Mouse (Mus musculus): ENCODE results near the gene Pofut2. TPM values are rescaled to one million over a fixed set of nuclear protein-coding genes. Genes with fewer than 3 reads are reported as not detected.
A peak's percentile ranks its signal among the peaks of the same experiment; 100 is the strongest.

Pofut2 gene
- polyA plus RNA-seq, 2 experiments: 14.7 to 17.6 TPM

DNA sequence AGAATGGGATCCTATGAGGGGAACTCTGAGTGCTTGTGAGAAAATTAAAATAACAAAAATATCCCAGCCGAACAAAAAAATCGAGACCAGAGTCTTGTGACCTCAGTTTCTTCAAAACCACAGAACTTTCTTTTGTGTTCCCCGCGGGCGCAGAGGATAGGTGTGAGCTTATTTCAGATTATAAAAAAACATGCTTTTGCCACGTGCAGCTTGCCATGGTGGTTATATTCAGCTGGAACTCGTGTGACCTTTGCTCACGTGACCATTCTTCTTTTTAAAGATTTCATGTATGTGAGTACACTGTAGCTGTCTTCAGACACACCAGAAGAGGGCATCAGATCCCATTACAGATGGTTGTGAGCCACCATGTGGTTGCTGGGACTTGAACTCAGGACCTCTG is 30.5 kb downstream of the Pofut2 start:
- no peaks in the 10 kb centered on the region for H3K27me3 ChIP-seq (ENCODE audit: control insufficient read depth, insufficient read depth, low read length)
- H3K4me2 ChIP-seq (ENCODE audit: low read depth): no peak overlapping the region
- no peak overlapping the region for H3K4me3 ChIP-seq (ENCODE audit: insufficient read depth in 1 of 2, low read depth in 2 of 2, low read length in 2 of 2)
- no peak for TF ChIP-seq EP300 (IDR thresholded peaks at IDR 0.05; ENCODE audit: low read depth)
- TF ChIP-seq CTCF (IDR thresholded peaks at IDR 0.05; ENCODE audit: low read depth): no peak
- no peak for DNase-seq (ENCODE audit: low read depth in 3 of 3, low spot score in 3 of 3)
- H3K9me3 ChIP-seq (ENCODE audit: control insufficient read depth, low read length): no peaks in the 10 kb centered on the region
- WGBS (ENCODE audit: insufficient replicate concordance): 67% methylated on average over 8 of the region's 8 CpGs
- H3K36me3 ChIP-seq (replicated peaks; ENCODE audit: control insufficient read depth, insufficient read depth, low read depth): no peaks in the 10 kb centered on the region
- no peak for ATAC-seq (ENCODE audit: insufficient read depth)
- no peak overlapping the region for H3K27ac ChIP-seq
- H3K4me1 ChIP-seq (replicated peaks; ENCODE audit: control insufficient read depth in 2 of 2, insufficient read depth in 2 of 2, low read length in 1 of 2): no peaks in the 10 kb centered on the region
- H3K9ac ChIP-seq (replicated peaks): no peak overlapping the region

- H3K4me2 ChIP-seq (ENCODE audit: low read depth): no peak overlapping the region
- no peaks in the 10 kb centered on the region for H3K9me3 ChIP-seq (ENCODE audit: control insufficient read depth, low read length)
- no peak overlapping the region for H3K27ac ChIP-seq
- no peaks in the 10 kb centered on the region for H3K27me3 ChIP-seq (ENCODE audit: control insufficient read depth, insufficient read depth, low read length)
- 62% methylated on average over 17 of the region's 17 CpGs for WGBS (ENCODE audit: insufficient replicate concordance)
- no peak overlapping the region for H3K9ac ChIP-seq (replicated peaks)
- ATAC-seq (ENCODE audit: insufficient read depth) (no peak), DNase-seq (ENCODE audit: low read depth in 3 of 3, low spot score in 3 of 3) (no peak)
- TF ChIP-seq EP300 (IDR thresholded peaks at IDR 0.05; ENCODE audit: low read depth) (no peak), CTCF (IDR thresholded peaks at IDR 0.05; ENCODE audit: low read depth) (no peak)
- no peaks in the 10 kb centered on the region for H3K36me3 ChIP-seq (replicated peaks; ENCODE audit: control insufficient read depth, insufficient read depth, low read depth)
- H3K4me1 ChIP-seq (replicated peaks; ENCODE audit: control insufficient read depth in 2 of 2, insufficient read depth in 2 of 2, low read length in 1 of 2): 0 out of 4 replicates have a peak, but pooled peaks cover 0 to 1% of the 10 kb centered on the region in 2 experiments
- no peak overlapping the region for H3K4me3 ChIP-seq (ENCODE audit: insufficient read depth in 1 of 2, low read depth in 2 of 2, low read length in 2 of 2)
These were observed 31.8 kb downstream of the Pofut2 start for GRCm38 (mm10) chr10:77290624-77291366.

DNA sequence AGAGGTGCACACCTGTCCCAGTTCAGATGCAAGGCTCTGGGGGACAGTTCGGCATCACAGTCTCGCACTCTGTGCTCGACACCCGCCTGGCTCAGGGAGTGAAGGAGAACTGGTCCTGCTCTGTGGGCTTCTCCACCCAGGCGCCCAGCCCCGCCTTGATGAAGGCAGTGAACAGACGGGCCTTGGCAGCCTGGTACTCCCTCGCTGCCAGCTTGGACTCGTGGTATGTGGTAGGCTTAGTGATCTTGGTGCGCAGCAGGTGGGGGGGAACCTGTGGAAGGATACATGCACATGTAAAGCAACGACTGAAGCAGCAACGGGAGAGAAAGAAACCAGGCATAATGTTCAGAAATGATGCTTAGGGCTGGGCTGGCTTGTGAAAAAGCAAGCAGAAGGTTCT is 35.7 kb downstream of the Pofut2 start:
- no peak for TF ChIP-seq EP300 (IDR thresholded peaks at IDR 0.05; ENCODE audit: low read depth)
- no peak for TF ChIP-seq CTCF (IDR thresholded peaks at IDR 0.05; ENCODE audit: low read depth)
- Histone ChIP-seq H3K9me3 (ENCODE audit: control insufficient read depth, low read length) (no peaks in the 10 kb centered on the region), H3K4me3 (ENCODE audit: insufficient read depth in 1 of 2, low read depth in 2 of 2, low read length in 2 of 2) (no peak overlapping the region), H3K36me3 (replicated peaks; ENCODE audit: control insufficient read depth, insufficient read depth, low read depth) (no peaks in the 10 kb centered on the region), H3K4me2 (ENCODE audit: low read depth) (no peak overlapping the region), H3K9ac (replicated peaks) (no peak overlapping the region), H3K4me1 (replicated peaks; ENCODE audit: control insufficient read depth in 2 of 2, insufficient read depth in 2 of 2, low read length in 1 of 2) (peaks cover 8 to 22% of the 10 kb centered on the region in 2 experiments), H3K27me3 (ENCODE audit: control insufficient read depth, insufficient read depth, low read length) (no peaks in the 10 kb centered on the region), H3K27ac (no peak overlapping the region)
- ATAC-seq (ENCODE audit: insufficient read depth) (no peak), DNase-seq (ENCODE audit: low read depth in 3 of 3, low spot score in 3 of 3) (no peak)
- 76% methylated on average over 12 of the region's 12 CpGs for WGBS (ENCODE audit: insufficient replicate concordance)

DNA sequence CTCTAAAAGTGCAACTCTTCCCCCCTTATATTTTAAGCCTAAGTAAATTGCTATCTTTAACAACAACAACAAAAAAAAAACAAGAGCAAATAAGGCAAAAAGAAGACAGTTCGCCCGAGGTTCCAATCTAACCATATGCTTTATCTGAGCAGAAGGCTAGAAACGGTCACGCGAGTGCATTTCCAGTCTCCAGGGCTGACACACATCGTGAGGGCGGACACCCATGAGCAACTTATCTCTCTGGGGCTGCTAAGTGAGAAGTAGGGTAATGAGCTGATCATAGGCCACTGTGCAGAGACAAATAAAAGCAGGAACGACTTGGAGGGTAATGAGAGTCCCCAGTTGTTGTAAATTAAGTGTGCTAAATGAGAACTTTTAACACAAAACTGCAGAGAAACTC is 39.6 kb downstream of the Pofut2 start:
- ATAC-seq (ENCODE audit: insufficient read depth): peak; percentile 78
- no peak overlapping the region for H3K4me3 ChIP-seq (ENCODE audit: insufficient read depth in 1 of 2, low read depth in 2 of 2, low read length in 2 of 2)
- H3K27ac ChIP-seq: no peak overlapping the region; the same call in 1 of the 2 replicates
- H3K36me3 ChIP-seq (replicated peaks; ENCODE audit: control insufficient read depth, insufficient read depth, low read depth): no peaks in the 10 kb centered on the region
- peak overlapping the region; percentile 9; the same call in 1 of the 2 replicates for H3K4me2 ChIP-seq (ENCODE audit: low read depth)
- peaks cover 25 to 38% of the 10 kb centered on the region in 2 experiments for H3K4me1 ChIP-seq (replicated peaks; ENCODE audit: control insufficient read depth in 2 of 2, insufficient read depth in 2 of 2, low read length in 1 of 2)
- peak; percentile 40; the same call in 1 of the 2 replicates for TF ChIP-seq EP300 (IDR thresholded peaks at IDR 0.05; ENCODE audit: low read depth)
- no peak for TF ChIP-seq CTCF (IDR thresholded peaks at IDR 0.05; ENCODE audit: low read depth)
- no peaks in the 10 kb centered on the region for H3K27me3 ChIP-seq (ENCODE audit: control insufficient read depth, insufficient read depth, low read length)
- no peak overlapping the region for H3K9ac ChIP-seq (replicated peaks)
- DNase-seq (ENCODE audit: low read depth in 3 of 3, low spot score in 3 of 3): peak; percentile 33 to 52 (median 43)
- 16% methylated on average over 8 of the region's 8 CpGs for WGBS (ENCODE audit: insufficient replicate concordance)
- H3K9me3 ChIP-seq (ENCODE audit: control insufficient read depth, low read length): no peaks in the 10 kb centered on the region

DNA sequence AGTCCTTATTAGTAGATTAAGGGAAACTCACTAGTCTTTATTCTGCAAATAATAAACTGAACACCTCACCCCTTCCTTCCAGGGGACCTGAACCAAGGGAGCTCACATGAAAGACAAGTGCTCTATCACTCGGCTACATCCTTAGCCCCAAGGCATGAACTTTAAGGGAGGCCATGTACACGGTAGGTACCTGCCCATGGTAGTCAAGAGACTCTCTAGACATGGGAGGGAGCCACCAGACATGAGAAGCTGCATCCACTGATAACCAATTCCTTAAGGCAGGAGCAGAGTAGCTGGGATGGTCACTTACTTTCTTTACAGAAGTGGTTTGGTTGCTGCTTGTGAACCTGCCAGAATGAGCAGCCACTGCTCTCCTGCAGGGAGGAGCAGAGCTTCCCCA is 40.2 kb downstream of the Pofut2 start:
- Histone ChIP-seq H3K9me3 (ENCODE audit: control insufficient read depth, low read length) (no peaks in the 10 kb centered on the region), H3K9ac (replicated peaks) (no peak overlapping the region; the same call in 1 of the 2 replicates), H3K27me3 (ENCODE audit: control insufficient read depth, insufficient read depth, low read length) (no peaks in the 10 kb centered on the region), H3K27ac (peak overlapping the region; percentile 12), H3K4me2 (ENCODE audit: low read depth) (peak overlapping the region; percentile 9), H3K4me1 (replicated peaks; ENCODE audit: control insufficient read depth in 2 of 2, insufficient read depth in 2 of 2, low read length in 1 of 2) (peaks cover 25 to 38% of the 10 kb centered on the region in 2 experiments), H3K4me3 (ENCODE audit: insufficient read depth in 1 of 2, low read depth in 2 of 2, low read length in 2 of 2) (no peak overlapping the region), H3K36me3 (replicated peaks; ENCODE audit: control insufficient read depth, insufficient read depth, low read depth) (no peaks in the 10 kb centered on the region)
- WGBS (ENCODE audit: insufficient replicate concordance): 35% methylated on average over 2 of the region's 2 CpGs
- TF ChIP-seq EP300 (IDR thresholded peaks at IDR 0.05; ENCODE audit: low read depth) (no peak), CTCF (IDR thresholded peaks at IDR 0.05; ENCODE audit: low read depth) (no peak)
- DNase-seq (ENCODE audit: low read depth in 3 of 3, low spot score in 3 of 3) (peak in 1 of 3 experiments; percentile 17), ATAC-seq (ENCODE audit: insufficient read depth) (peak; percentile 66; the same call in 1 of the 2 replicates)

Measured in liver, embryonic 14.5 days (tissue).